Mouse (Mus musculus) G1E (cell line): ENCODE results near the gene Tbxas1. TPM values are rescaled to one million over a fixed set of nuclear protein-coding genes. Genes with fewer than 3 reads are reported as not detected.

Experiments
- ATAC-seq: 2 replicates; pipeline ENCODE4 v1.8.0; 2016; ENCODE audit warnings: mild to moderate bottlenecking; ENCODE audit not compliant: insufficient number of reproducible peaks, poor library complexity, low FRiP score, severe bottlenecking; ENCODE audit errors: extremely low read depth
- DNase-seq: peaks from one replicate; pipeline ENCODE4 v3.0.0; 2012; ENCODE audit warnings: low spot score
- H3K27me3 ChIP-seq: 2 replicates; pipeline ENCODE4 v1.6.1; 2012; ENCODE audit warnings: mild to moderate bottlenecking, low read length, inconsistent platforms; ENCODE audit not compliant: insufficient read depth
- H3K36me3 ChIP-seq: replicated peaks from 2 replicates; pipeline ENCODE3; 2012; ENCODE audit warnings: mild to moderate bottlenecking, inconsistent platforms
- H3K4me1 ChIP-seq: 2 replicates; pipeline ENCODE4 v1.6.1; 2012; ENCODE audit warnings: low read depth, low read length, inconsistent platforms, mixed read lengths; ENCODE audit not compliant: insufficient read depth
- H3K4me3 ChIP-seq: 2 replicates; pipeline ENCODE4 v1.5.1; 2012; ENCODE audit warnings: low read depth, mild to moderate bottlenecking, inconsistent platforms, low read length, moderate library complexity, mixed read lengths
- H3K9me3 ChIP-seq: replicated peaks from 2 replicates; pipeline ENCODE4 v1.6.1; 2012; ENCODE audit warnings: inconsistent platforms
- CTCF ChIP-seq: IDR thresholded peaks from 2 replicates; pipeline ENCODE4 v1.5.1; 2012; ENCODE audit warnings: low read depth, low read length, inconsistent platforms, mixed read lengths
- GATA1 ChIP-seq: IDR thresholded peaks from 2 replicates; pipeline ENCODE4 v1.6.1; 2012; ENCODE audit warnings: borderline replicate concordance, low read length, inconsistent platforms, mixed read lengths
- GATA2 ChIP-seq: IDR thresholded peaks from 2 replicates; pipeline ENCODE4 v1.6.1; 2012; ENCODE audit warnings: low read depth, low read length, inconsistent platforms, borderline replicate concordance
- POLR2AphosphoS5 ChIP-seq: IDR thresholded peaks from 2 replicates; pipeline ENCODE4 v1.6.1; 2012; ENCODE audit warnings: low read depth, low read length, inconsistent platforms; ENCODE audit not compliant: insufficient replicate concordance
- TAL1 ChIP-seq: conservative IDR thresholded peaks from 2 replicates; pipeline ENCODE4 v1.6.1; 2012; ENCODE audit warnings: low read depth, low read length, inconsistent platforms, mixed read lengths
- polyA plus RNA-seq: library from polyadenylated mRNA; stranded (reverse); fragments of >175 nt; gene quantifications from 2 replicates; pipeline ENCODE4 v1.2.3, GENCODE M21; 2012
- total RNA-seq, 2 experiments: library from RNA; stranded (forward) in 1 of 2; stranded (reverse) in 1 of 2; fragments of 200-1000 nt in 1 of 2; fragments of >200 nt in 1 of 2; fragmentation: Nextera tagmentation in 1 of 2; gene quantifications; 2 replicates each; pipeline ENCODE4 v1.2.3; 2014 to 2017

The Tbxas1 gene
- total and polyA plus RNA-seq, 3 experiments = 1.2 to 13.2 (median 3.2) TPM

DNA sequence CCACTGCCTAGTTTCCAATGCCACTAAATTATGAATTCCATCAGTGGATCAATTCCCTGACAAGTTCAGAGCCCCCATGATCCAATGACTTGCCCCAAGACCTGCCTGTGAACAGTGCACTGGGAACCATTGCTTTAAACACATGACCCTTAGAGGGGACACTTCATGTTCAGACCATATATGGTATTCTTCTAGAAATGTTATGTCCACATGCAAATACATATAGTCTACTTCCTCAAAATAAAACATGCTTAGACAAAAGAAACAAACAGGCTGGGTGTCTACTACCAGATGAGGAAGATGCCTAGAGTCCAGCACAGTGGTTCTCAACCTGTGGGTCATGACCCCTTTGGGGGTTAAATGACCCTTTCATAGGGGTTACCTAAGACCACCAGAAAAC lies 201.3 kb downstream of the Tbxas1 start:
- ATAC-seq (no peak), DNase-seq (no peak)
- no peaks in the 10 kb centered on the region for H3K36me3 ChIP-seq
- TF ChIP-seq TAL1 (no peak), POLR2AphosphoS5 (no peak), GATA1 (no peak), GATA2 (no peak), CTCF (no peak)
- no peaks in the 10 kb centered on the region for H3K9me3 ChIP-seq
- H3K4me3 ChIP-seq = no peak overlapping the region
- no peaks in the 10 kb centered on the region for H3K4me1 ChIP-seq
- peaks cover 24% of the 10 kb centered on the region for H3K27me3 ChIP-seq

DNA sequence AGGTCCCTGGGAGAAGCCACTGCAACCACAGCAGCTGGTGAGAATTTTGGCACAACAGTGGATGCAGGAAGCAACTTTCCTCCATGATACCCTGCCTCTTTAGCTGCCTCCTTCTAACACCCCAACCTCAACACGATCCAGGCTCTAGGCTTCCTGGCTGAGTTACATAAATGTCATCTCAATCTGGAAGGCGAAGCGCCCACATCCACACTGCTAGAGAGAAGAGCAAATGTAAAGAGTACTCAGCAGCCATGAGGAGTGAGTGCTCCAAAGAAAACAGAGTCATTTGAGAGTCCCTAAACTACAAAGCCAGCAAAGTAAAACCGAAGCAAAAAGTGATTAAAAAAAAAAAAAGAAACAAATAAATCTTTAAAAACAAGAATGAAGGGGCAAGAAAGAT lies 229.4 kb downstream of the Tbxas1 start:
- ATAC-seq (no peak), DNase-seq (no peak)
- Histone ChIP-seq H3K4me1 (no peaks in the 10 kb centered on the region; the same call in 1 of the 2 replicates), H3K4me3 (no peak overlapping the region), H3K36me3 (no peaks in the 10 kb centered on the region), H3K9me3 (no peaks in the 10 kb centered on the region), H3K27me3 (peaks cover 13% of the 10 kb centered on the region)
- no peak for TF ChIP-seq TAL1
- no peak for TF ChIP-seq POLR2AphosphoS5
- no peak for TF ChIP-seq GATA1
- TF ChIP-seq GATA2 = no peak
- no peak for TF ChIP-seq CTCF

GRCm38 (mm10) chr6:39106812-39107211 lies 231.6 kb downstream of the Tbxas1 start:
- Histone ChIP-seq H3K4me3 (no peak overlapping the region), H3K27me3 (peaks cover 8% of the 10 kb centered on the region), H3K9me3 (no peaks in the 10 kb centered on the region), H3K36me3 (no peaks in the 10 kb centered on the region), H3K4me1 (no peaks in the 10 kb centered on the region)
- no peak for TF ChIP-seq POLR2AphosphoS5
- no peak for TF ChIP-seq CTCF
- no peak for TF ChIP-seq GATA1
- no peak for TF ChIP-seq GATA2
- no peak for TF ChIP-seq TAL1
- ATAC-seq = no peak
- DNase-seq = no peak

DNA sequence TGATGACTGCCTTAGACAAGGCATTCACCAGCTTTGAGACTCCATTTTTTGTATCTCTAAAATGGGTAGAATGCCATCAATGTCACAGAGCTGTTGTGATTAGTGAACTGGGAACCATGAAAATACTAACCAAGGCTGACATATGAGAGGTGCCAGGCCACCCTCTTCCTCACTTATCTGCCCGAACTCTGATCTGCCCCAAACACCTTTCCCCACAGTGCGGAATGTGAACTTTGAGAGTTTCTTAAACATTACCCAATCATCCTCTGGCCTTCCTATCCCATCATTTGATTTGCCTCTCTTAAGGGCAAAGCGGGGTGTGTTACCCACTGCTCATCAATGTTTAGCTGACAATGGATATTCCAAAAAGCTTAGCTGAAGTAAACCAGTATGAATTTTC lies 237.5 kb downstream of the Tbxas1 start:
- no peak for ATAC-seq
- peaks cover 4% of the 10 kb centered on the region for H3K9me3 ChIP-seq
- DNase-seq = no peak
- H3K36me3 ChIP-seq = no peaks in the 10 kb centered on the region
- TF ChIP-seq GATA1 (no peak), TAL1 (no peak), CTCF (no peak), GATA2 (no peak)
- peaks cover 19% of the 10 kb centered on the region for H3K27me3 ChIP-seq
- no peaks in the 10 kb centered on the region for H3K4me1 ChIP-seq
- H3K4me3 ChIP-seq = no peak overlapping the region

DNA sequence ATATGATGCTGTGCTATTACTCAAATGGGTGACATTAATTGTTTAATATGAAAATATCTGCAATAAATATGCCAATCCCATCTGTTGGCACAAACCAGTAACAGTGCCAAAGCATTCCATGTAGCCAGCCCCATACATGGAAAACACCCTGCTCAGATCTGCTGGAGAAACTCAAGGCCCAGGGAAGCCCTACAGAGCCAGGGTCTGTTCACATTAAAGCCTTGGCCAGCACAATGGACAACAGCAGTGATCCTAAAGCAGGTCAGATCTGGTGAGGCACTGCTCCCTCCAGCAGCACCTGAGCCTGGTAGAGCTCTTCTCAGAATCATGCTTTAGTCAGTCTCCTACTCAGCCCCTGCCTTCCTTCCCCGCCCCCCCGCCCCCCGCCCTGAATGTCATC lies 237.9 kb downstream of the Tbxas1 start:
- ATAC-seq (no peak), DNase-seq (no peak)
- Histone ChIP-seq H3K9me3 (peaks cover 8% of the 10 kb centered on the region), H3K36me3 (no peaks in the 10 kb centered on the region), H3K27me3 (peaks cover 19% of the 10 kb centered on the region), H3K4me3 (no peak overlapping the region), H3K4me1 (no peaks in the 10 kb centered on the region)
- TF ChIP-seq GATA2 = no peak
- TF ChIP-seq POLR2AphosphoS5 = no peak
- no peak for TF ChIP-seq GATA1
- TF ChIP-seq CTCF = no peak
- no peak for TF ChIP-seq TAL1

DNA sequence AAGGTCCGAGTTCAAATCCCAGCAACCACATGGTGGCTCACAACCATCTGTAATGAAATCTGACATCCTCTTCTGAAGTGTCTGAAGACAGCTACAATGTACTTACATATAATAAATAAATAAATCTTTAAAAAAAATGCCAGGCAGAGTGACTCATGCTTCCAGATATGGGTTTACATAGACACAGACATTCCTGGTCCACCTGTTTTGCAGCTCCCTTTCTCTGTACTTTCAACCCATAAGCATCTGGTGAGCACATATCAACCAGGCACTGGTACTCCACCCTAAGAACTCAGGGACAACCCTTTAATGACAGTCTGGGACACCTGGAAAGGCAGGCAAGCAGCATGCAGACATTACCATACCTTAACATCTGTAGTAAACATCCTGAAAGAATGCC lies 240.2 kb downstream of the Tbxas1 start:
- Histone ChIP-seq H3K36me3 (no peaks in the 10 kb centered on the region), H3K4me1 (no peaks in the 10 kb centered on the region), H3K27me3 (peaks cover 20% of the 10 kb centered on the region), H3K9me3 (peaks cover 17% of the 10 kb centered on the region), H3K4me3 (no peak overlapping the region)
- ATAC-seq (no peak), DNase-seq (no peak)
- TF ChIP-seq GATA1 = no peak
- TF ChIP-seq CTCF = no peak
- TF ChIP-seq POLR2AphosphoS5 = no peak
- no peak for TF ChIP-seq GATA2
- no peak for TF ChIP-seq TAL1
